Mouse (Mus musculus) CD8-positive naive resting alpha-beta T cell, adult 57 days (primary cell): ENCODE measurements around the gene Aip. TPM values are rescaled to one million over a fixed set of nuclear protein-coding genes. Genes with fewer than 3 reads are reported as not detected.

Source experiments
- total RNA-seq: library from RNA; stranded (reverse); gene quantifications from one replicate; pipeline ENCODE4 v1.2.4, GENCODE M21; 2023

Aip gene
- total RNA-seq: 134 TPM

GRCm38 (mm10) chr19:4125741-4126696, at the start of gene Aip:
Gene Aip, minus strand, starts transcription at chr19:4125858.

GRCm38 (mm10) chr19:4162646-4163542, 37.2 kb upstream of the Aip start, which contains the start of gene Rps6kb2:
Gene Rps6kb2, minus strand, starts transcription at chr19:4163354.

GRCm38 (mm10) chr19:4153232-4153654, 27.6 kb upstream of the Aip start, which contains the start of gene Ptprcap:
Gene Ptprcap, plus strand, starts transcription at chr19:4153604.

GRCm38 (mm10) chr19:4148491-4148806, 22.8 kb upstream of the Aip start, which contains the start of gene Coro1b:
Gene Coro1b, plus strand, starts transcription at chr19:4148619.

GRCm38 (mm10) chr19:4143759-4144268, 18.2 kb upstream of the Aip start, which contains the start of gene Cabp4:
Gene Cabp4, minus strand, starts transcription at chr19:4144033.

GRCm38 (mm10) chr19:4139446-4139845, 13.8 kb upstream of the Aip start, which contains the start of gene Gpr152:
Gene Gpr152, plus strand, starts transcription at chr19:4139787.

GRCm38 (mm10) chr19:4099837-4100717, 25.6 kb downstream of the Aip start, which contains the start of gene Pitpnm1:
Gene Pitpnm1, plus strand, starts transcription at chr19:4099998.

GRCm38 (mm10) chr19:4096642-4097440, 28.8 kb downstream of the Aip start, which contains the start of gene Cdk2ap2:
Gene Cdk2ap2, plus strand, starts transcription at chr19:4097182.

GRCm38 (mm10) chr19:4081394-4081793, 44.3 kb downstream of the Aip start, which contains the start of gene Cabp2:
Gene Cabp2, plus strand, starts transcription at chr19:4081578.

Other genes starting within 250 kb of the Aip start
- 83.4 TPM for gene Tcirg1, start 218.7 kb downstream of the Aip start, total RNA-seq
- 52.9 TPM for gene Ndufs8, start 213.1 kb downstream of the Aip start, total RNA-seq
- gene Aldh3b1, start 196.1 kb downstream of the Aip start, total RNA-seq: 1.6 TPM
- gene Unc93b1, start 190.7 kb downstream of the Aip start, total RNA-seq: 43.8 TPM
- not detected for gene Aldh3b3, start 167.2 kb downstream of the Aip start, total RNA-seq
- gene Aldh3b2, start 153.5 kb downstream of the Aip start, total RNA-seq: not detected
- not detected for gene Acy3, start 139.3 kb downstream of the Aip start, total RNA-seq
- not detected for gene Tbx10, start 133.1 kb downstream of the Aip start, total RNA-seq
- gene Nudt8, start 125.3 kb downstream of the Aip start, total RNA-seq: 8.7 TPM
- 2.3 TPM for gene Gm49405, start 125.2 kb downstream of the Aip start, total RNA-seq
- 5.1 TPM for gene Doc2g, start 122.5 kb downstream of the Aip start, total RNA-seq
- gene Ndufv1, start 113.1 kb downstream of the Aip start, total RNA-seq: 109 TPM
- gene Gstp1, start 87.9 kb downstream of the Aip start, total RNA-seq: 191 TPM
- 32.5 TPM for gene Gstp2, start 79.8 kb downstream of the Aip start, total RNA-seq
- gene Gstp3, start 66.3 kb downstream of the Aip start, total RNA-seq: 26.6 TPM
- gene Cabp2, start 44.3 kb downstream of the Aip start, total RNA-seq: not detected
- gene Cdk2ap2, start 28.7 kb downstream of the Aip start, total RNA-seq: 161 TPM
- gene Pitpnm1, start 25.9 kb downstream of the Aip start, total RNA-seq: 317 TPM
- gene Gpr152, start 13.9 kb upstream of the Aip start, total RNA-seq: 0.58 TPM
- 0.37 TPM for gene Cabp4, start 18.2 kb upstream of the Aip start, total RNA-seq
- 125 TPM for gene Coro1b, start 22.8 kb upstream of the Aip start, total RNA-seq
- 302 TPM for gene Ptprcap, start 27.7 kb upstream of the Aip start, total RNA-seq
- 35.9 TPM for gene Rps6kb2, start 37.5 kb upstream of the Aip start, total RNA-seq
- gene Carns1, start 49.6 kb upstream of the Aip start, total RNA-seq: 63.4 TPM
- gene Tbc1d10c, start 65.4 kb upstream of the Aip start, total RNA-seq: 309 TPM
- 343 TPM for gene Ppp1ca, start 66.2 kb upstream of the Aip start, total RNA-seq
- gene Rad9a, start 75.8 kb upstream of the Aip start, total RNA-seq: 44.6 TPM
- gene Clcf1, start 88.4 kb upstream of the Aip start, total RNA-seq: 197 TPM
- not detected for gene AC109138.7, start 88.5 kb upstream of the Aip start, total RNA-seq
- gene Pold4, start 106.0 kb upstream of the Aip start, total RNA-seq: 55.7 TPM
- 13.6 TPM for gene Ssh3, start 143.3 kb upstream of the Aip start, total RNA-seq
- gene Ankrd13d, start 157.3 kb upstream of the Aip start, total RNA-seq: 17.4 TPM
- 359 TPM for gene Grk2, start 180.4 kb upstream of the Aip start, total RNA-seq